Mouse (Mus musculus): ENCODE results near the gene Zranb2.

Zranb2 gene

DNA sequence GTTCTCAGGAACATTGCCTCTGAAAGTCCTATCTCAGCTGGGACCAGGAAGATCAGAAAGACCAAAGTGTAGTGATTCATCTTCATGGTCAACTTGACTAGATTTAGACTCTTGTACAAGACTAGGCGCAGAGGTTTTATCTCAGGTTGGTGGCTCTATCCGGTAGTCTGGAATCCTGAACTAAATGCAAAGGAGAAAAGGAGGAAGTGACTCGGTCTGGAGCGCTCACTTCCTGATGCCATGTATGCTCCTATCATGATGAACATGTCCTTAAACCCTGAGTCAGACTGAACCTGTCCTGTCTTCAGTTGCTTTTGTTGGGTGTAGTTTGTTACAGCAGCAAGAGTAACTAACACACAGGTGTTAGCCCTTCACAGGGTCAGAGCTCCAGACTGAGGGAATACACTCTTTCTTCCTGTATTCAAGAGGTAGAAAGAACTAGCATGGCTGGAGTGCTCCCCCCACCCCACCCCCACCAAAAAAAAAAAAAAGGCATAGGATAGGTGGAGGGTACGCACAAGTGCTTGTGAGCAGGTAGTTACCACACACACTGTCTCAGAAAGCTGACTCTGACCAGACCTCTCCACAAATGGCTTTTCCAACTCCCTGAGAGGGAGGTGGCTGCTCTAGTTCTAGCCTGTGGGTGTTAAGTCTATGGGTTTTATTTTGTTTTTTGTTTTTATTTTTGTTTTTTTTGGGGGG is 44.7 kb downstream of the Zranb2 start:
- no peak for DNase-seq (ENCODE audit: low read depth)

DNA sequence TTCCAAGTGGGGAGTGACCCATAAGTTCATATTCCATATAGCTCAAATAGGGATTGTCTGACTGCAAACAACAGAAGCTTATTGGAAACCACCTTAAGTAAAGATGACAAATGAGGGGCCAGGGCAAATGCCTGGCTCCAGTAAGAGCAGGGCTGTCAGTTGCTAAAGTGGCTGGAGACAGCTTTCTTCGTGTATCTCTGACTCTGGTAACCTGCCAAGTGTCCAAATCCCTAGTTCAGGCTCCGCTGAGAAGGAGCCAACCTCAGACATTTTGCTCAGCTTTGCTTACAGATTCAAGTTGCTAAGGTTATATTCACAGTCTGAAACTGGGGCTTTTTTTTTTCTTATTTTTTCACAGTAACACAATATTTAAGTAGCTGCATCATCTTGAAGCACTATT is 45.4 kb downstream of the Zranb2 start:
- DNase-seq (ENCODE audit: low read depth): no peak

DNA sequence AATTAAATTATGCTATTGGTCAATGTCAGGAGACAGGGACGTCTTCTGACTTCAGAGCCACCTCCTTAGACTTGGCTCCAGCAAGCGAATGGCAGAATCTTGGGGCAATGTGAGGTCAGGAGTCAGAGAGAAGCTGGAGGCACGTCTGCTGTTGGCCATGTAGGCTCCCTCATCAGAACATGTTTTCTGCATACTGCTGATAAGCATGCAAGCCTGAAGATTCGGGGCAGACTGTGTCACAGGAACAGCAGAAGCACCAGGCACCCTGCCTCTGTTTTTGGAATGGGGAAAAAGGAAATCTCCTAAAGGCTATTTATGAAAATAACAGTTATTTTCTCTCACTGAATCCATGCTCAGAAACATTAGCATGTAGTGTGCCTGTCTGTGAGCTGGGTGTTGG is 46.3 kb downstream of the Zranb2 start:
- DNase-seq (ENCODE audit: low read depth): no peak

DNA sequence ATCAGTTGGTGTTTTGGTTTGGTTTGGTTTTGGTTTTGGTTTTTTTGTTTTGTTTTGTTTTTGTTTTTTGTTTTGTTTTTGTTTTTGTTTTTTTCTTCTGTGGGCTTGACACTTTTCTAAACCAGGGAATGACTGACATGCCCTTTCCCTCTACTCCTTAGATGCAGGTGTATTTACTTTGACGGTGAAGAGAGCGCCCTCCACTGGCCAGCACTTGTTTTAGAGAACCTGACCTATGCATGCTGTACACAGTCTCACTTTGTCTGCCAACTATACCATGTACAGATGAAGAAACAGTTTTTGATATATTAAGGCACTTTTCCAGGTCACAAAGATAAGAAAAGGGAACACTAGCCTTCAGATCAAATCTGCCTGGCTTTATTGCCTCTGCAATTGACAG is 47.8 kb downstream of the Zranb2 start:
- no peak for DNase-seq (ENCODE audit: low read depth)

DNA sequence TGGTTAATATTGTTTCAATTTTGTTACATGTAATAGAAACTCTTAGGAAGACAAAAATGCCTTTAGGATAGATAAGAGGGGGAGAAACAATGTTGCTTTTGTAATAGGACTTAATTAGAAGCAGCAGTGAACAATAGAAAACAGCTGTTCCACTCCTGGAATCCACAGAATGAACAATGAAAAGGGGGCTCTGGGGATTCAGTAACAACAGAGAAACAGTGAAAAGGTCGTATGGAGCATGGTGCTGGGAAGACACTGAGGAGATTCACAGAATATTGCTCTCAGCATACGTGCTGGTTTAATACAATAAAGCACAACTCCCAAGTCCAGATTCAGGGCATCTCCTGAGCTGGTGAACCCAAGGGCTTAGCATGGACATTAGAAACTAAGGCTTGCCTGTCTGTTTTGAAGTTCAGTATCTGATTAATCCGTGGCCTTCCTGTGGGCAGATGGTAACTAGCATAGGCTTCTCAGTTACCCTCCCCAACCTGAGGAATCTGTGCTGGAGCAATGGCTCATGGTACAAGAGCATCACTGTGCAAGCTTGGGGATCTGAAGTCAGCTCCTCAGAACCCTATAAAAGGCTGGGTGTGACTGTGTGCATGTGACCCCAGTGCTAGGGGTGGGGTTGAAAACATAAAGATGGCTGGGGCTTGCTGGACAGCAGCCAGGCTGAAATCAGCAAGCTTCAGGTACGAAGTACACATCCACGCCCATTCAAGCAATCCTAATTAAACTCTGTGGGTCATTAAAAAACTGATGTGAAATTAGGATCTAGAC is 48.9 kb downstream of the Zranb2 start:
- no peak for DNase-seq (ENCODE audit: low read depth)

GRCm38 (mm10) chr3:157597837-157598379 is 63.9 kb downstream of the Zranb2 start:
- DNase-seq (ENCODE audit: low read depth): no peak

Data from c-Kit-positive CD71-negative TER-119-negative erythroid progenitor cells, embryonic 14.5 days (primary cell).